Mouse (Mus musculus) embryonic facial prominence, embryonic 12.5 days (tissue): ENCODE data around the gene Ifna5. TPM values are rescaled to one million over a fixed set of nuclear protein-coding genes. Genes with fewer than 3 reads are reported as not detected.
"Not testable (repeated sequence)": the region's sequence is repeated elsewhere in the genome, so short reads cannot be mapped to it uniquely, and the experiment has no call there.

ENCODE experiments used
- ATAC-seq: fragments of 200-750 bp; cut with Nextera tagmentation; 2 replicates; pipeline ENCODE4 v1.8.0; 2017; ENCODE audit not compliant: insufficient number of reproducible peaks, insufficient read depth, low FRiP score, low TSS enrichment
- H3K27ac ChIP-seq: fragments of 300-500 bp; sonication (generic); 2 replicates; pipeline ENCODE4 v1.5.1; 2016; ENCODE audit warnings: mild to moderate bottlenecking
- H3K27me3 ChIP-seq: fragments of 300-500 bp; sonication (generic); 2 replicates; pipeline ENCODE4 v1.6.1; 2016; ENCODE audit warnings: mild to moderate bottlenecking, moderate library complexity
- H3K36me3 ChIP-seq: fragments of 300-500 bp; sonication (generic); 2 replicates; pipeline ENCODE4 v1.6.1; 2016; ENCODE audit warnings: mild to moderate bottlenecking
- H3K4me1 ChIP-seq: fragments of 300-500 bp; sonication (generic); 2 replicates; pipeline ENCODE4 v1.6.1; 2016
- H3K4me2 ChIP-seq: fragments of 300-500 bp; sonication (generic); replicated peaks from 2 replicates; pipeline ENCODE4 v1.6.1; 2016; ENCODE audit warnings: mild to moderate bottlenecking, moderate library complexity
- H3K4me3 ChIP-seq: fragments of 300-500 bp; sonication (generic); 2 replicates; pipeline ENCODE4 v1.5.1; 2016; ENCODE audit warnings: mild to moderate bottlenecking
- H3K9ac ChIP-seq: fragments of 300-500 bp; sonication (generic); 2 replicates; pipeline ENCODE4 v1.6.1; 2016; ENCODE audit warnings: mild to moderate bottlenecking, moderate library complexity
- H3K9me3 ChIP-seq: fragments of 300-500 bp; sonication (generic); 2 replicates; pipeline ENCODE4 v1.6.1; 2016; ENCODE audit warnings: mild to moderate bottlenecking, moderate library complexity
- WGBS: fragments of 180-500 bp; shearing (Covaris S2); methylation state at CpG from one replicate; pipeline ENCODE4 v1.1.7; 2016; 5-methylcytosine and 5-hydroxymethylcytosine counted together
- polyA plus RNA-seq: library from polyadenylated mRNA; unstranded; fragments of >200 nt; fragmentation: Nextera tagmentation; extraction: Ambion mirVana; gene quantifications from 2 replicates; pipeline ENCODE4 v1.2.1, GENCODE M21; 2016

Gene Ifna5
- polyA plus RNA-seq: not detected in 2 replicates

- not testable (repeated sequence) for H3K4me3 ChIP-seq, H3K4me2 ChIP-seq, H3K4me1 ChIP-seq, ATAC-seq, H3K9me3 ChIP-seq, H3K36me3 ChIP-seq, H3K9ac ChIP-seq, H3K27ac ChIP-seq, H3K27me3 ChIP-seq
- WGBS: 78% methylated on average over 1 of the region's 1 CpGs
Measured at GRCm38 (mm10) chr4:88835225-88835624, at the start of gene Ifna5. Gene Ifna5, plus strand, starts transcription at chr4:88835525.

- H3K4me1 ChIP-seq, ATAC-seq, H3K4me3 ChIP-seq, H3K36me3 ChIP-seq, H3K27me3 ChIP-seq, H3K27ac ChIP-seq, H3K4me2 ChIP-seq, H3K9me3 ChIP-seq, H3K9ac ChIP-seq: not testable (repeated sequence)
- 0% methylated on average over 1 of the region's 28 CpGs for WGBS
Measured at GRCm38 (mm10) chr4:88788402-88788801, 46.9 kb upstream of the Ifna5 start, which contains the start of gene Gm13277. Gene Gm13277, plus strand, starts transcription at chr4:88788632.

DNA sequence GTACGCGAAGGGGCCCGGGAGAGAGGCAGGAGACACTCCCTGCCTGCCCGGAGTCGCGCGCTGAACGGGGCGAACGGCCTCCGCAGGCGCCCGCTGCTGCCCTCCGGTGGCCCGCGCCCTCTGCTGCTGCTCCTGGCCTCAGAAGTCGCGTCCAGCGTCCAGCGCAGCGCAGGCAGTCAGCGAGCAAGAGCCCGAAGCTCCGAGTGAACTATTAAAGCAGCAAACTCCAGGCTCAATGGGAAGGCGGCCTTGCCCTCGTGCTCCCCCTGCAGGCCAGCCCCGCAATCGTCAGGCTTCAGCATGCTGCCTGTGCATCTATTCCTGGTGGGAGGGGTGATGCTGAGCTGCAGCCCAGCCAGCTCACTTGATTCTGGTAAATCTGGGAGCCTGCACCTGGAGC, 44.1 kb upstream of the Ifna5 start, which contains the start of gene Gm13278:
Gm13278 (plus strand) TSS at position 301 of the 400 bp plus-strand sequence.
- H3K27ac ChIP-seq, H3K9me3 ChIP-seq, H3K9ac ChIP-seq, H3K4me3 ChIP-seq, H3K36me3 ChIP-seq, H3K4me1 ChIP-seq, H3K27me3 ChIP-seq, ATAC-seq, H3K4me2 ChIP-seq: not testable (repeated sequence)
- no CpG with 5 or more reads among the region's 28 CpGs for WGBS

- H3K4me3 ChIP-seq, ATAC-seq, H3K4me2 ChIP-seq, H3K4me1 ChIP-seq, H3K9ac ChIP-seq, H3K36me3 ChIP-seq, H3K27ac ChIP-seq, H3K9me3 ChIP-seq, H3K27me3 ChIP-seq: not testable (repeated sequence)
- 1% methylated on average over 14 of the region's 52 CpGs for WGBS
Measured at GRCm38 (mm10) chr4:88793936-88794675, 41.2 kb upstream of the Ifna5 start, which contains the start of gene Gm13275. Gene Gm13275, plus strand, starts transcription at chr4:88794487.

DNA sequence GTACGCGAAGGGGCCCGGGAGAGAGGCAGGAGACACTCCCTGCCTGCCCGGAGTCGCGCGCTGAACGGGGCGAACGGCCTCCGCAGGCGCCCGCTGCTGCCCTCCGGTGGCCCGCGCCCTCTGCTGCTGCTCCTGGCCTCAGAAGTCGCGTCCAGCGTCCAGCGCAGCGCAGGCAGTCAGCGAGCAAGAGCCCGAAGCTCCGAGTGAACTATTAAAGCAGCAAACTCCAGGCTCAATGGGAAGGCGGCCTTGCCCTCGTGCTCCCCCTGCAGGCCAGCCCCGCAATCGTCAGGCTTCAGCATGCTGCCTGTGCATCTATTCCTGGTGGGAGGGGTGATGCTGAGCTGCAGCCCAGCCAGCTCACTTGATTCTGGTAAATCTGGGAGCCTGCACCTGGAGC, 38.2 kb upstream of the Ifna5 start, which contains the start of gene Gm13279:
Gm13279 (plus strand) TSS at position 301 of the 400 bp plus-strand sequence.
- H3K27ac ChIP-seq, ATAC-seq, H3K9ac ChIP-seq, H3K9me3 ChIP-seq, H3K4me2 ChIP-seq, H3K36me3 ChIP-seq, H3K27me3 ChIP-seq, H3K4me1 ChIP-seq, H3K4me3 ChIP-seq: not testable (repeated sequence)
- no CpG with 5 or more reads among the region's 28 CpGs for WGBS

GRCm38 (mm10) chr4:88799365-88799764, 36.0 kb upstream of the Ifna5 start, which contains the start of gene Gm13285:
Gene Gm13285, plus strand, starts transcription at chr4:88799665.
- WGBS: 10% methylated on average over 6 of the region's 7 CpGs
- not testable (repeated sequence) for H3K36me3 ChIP-seq, H3K4me1 ChIP-seq, H3K9ac ChIP-seq, H3K4me2 ChIP-seq, H3K27me3 ChIP-seq, ATAC-seq, H3K9me3 ChIP-seq, H3K4me3 ChIP-seq, H3K27ac ChIP-seq

DNA sequence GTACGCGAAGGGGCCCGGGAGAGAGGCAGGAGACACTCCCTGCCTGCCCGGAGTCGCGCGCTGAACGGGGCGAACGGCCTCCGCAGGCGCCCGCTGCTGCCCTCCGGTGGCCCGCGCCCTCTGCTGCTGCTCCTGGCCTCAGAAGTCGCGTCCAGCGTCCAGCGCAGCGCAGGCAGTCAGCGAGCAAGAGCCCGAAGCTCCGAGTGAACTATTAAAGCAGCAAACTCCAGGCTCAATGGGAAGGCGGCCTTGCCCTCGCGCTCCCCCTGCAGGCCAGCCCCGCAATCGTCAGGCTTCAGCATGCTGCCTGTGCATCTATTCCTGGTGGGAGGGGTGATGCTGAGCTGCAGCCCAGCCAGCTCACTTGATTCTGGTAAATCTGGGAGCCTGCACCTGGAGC, 32.4 kb upstream of the Ifna5 start, which contains the start of gene Gm13287:
Gm13287 (plus strand) TSS at position 301 of the 400 bp plus-strand sequence.
- H3K9me3 ChIP-seq, H3K9ac ChIP-seq, H3K36me3 ChIP-seq, H3K27ac ChIP-seq, H3K4me1 ChIP-seq, H3K27me3 ChIP-seq, H3K4me3 ChIP-seq, H3K4me2 ChIP-seq, ATAC-seq: not testable (repeated sequence)
- no CpG with 5 or more reads among the region's 29 CpGs for WGBS

GRCm38 (mm10) chr4:88805231-88805630, 30.1 kb upstream of the Ifna5 start, which contains the start of gene Gm13288:
Gene Gm13288, plus strand, starts transcription at chr4:88805531.
- WGBS: no CpG with 5 or more reads among the region's 8 CpGs
- H3K4me3 ChIP-seq: 0 out of 2 replicates have a peak within 1 kb of the TSS, but pooled peaks have one; percentile 22
- H3K9me3 ChIP-seq: not testable (repeated sequence)

GRCm38 (mm10) chr4:88805761-88806160, 29.6 kb upstream of the Ifna5 start:
- 0% methylated on average over 14 of the region's 34 CpGs for WGBS
- not testable (repeated sequence) for H3K27me3 ChIP-seq, ATAC-seq, H3K27ac ChIP-seq, H3K9me3 ChIP-seq, H3K36me3 ChIP-seq, H3K4me1 ChIP-seq, H3K9ac ChIP-seq
- Histone ChIP-seq H3K4me3 (0 out of 2 replicates have a peak overlapping the region, but pooled peaks have one; percentile 22), H3K4me2 (peak overlapping the region; percentile 32; the same call in 1 of the 2 replicates)

More at GRCm38 (mm10) chr4:88805231-88805630, 30.1 kb upstream of the Ifna5 start, which contains the start of gene Gm13288:
- not testable (repeated sequence) for ATAC-seq, H3K27ac ChIP-seq, H3K9ac ChIP-seq, H3K4me1 ChIP-seq, H3K36me3 ChIP-seq, H3K27me3 ChIP-seq
- H3K4me2 ChIP-seq: peak within 1 kb of the TSS; percentile 32; the same call in 1 of the 2 replicates

- Histone ChIP-seq H3K27ac (no peak within 1 kb of the TSS), H3K4me1 (no peaks in the 10 kb centered on the region), H3K4me3 (no peak within 1 kb of the TSS), H3K4me2 (no peak within 1 kb of the TSS), H3K9ac (no peak within 1 kb of the TSS), H3K27me3 (no peaks in the 10 kb centered on the region), H3K9me3 (no peaks in the 10 kb centered on the region), H3K36me3 (no peaks in the 10 kb centered on the region)
- ATAC-seq: no peak
- 61% methylated on average over 3 of the region's 3 CpGs for WGBS
Measured at GRCm38 (mm10) chr4:88815928-88816327, 19.4 kb upstream of the Ifna5 start, which contains the start of gene Ifna7. Gene Ifna7, plus strand, starts transcription at chr4:88816228.

GRCm38 (mm10) chr4:88819659-88820058, 15.7 kb upstream of the Ifna5 start, which contains the start of gene Ifna11:
Gene Ifna11, plus strand, starts transcription at chr4:88819959.
- H3K4me2 ChIP-seq: no peak within 1 kb of the TSS
- no peaks in the 10 kb centered on the region for H3K27me3 ChIP-seq
- no peaks in the 10 kb centered on the region for H3K9me3 ChIP-seq
- no peak within 1 kb of the TSS for H3K9ac ChIP-seq
- ATAC-seq: no peak
- WGBS: 96% methylated on average over 1 of the region's 1 CpGs
- H3K4me3 ChIP-seq: no peak within 1 kb of the TSS
- H3K36me3 ChIP-seq: no peaks in the 10 kb centered on the region
- no peak within 1 kb of the TSS for H3K27ac ChIP-seq
- H3K4me1 ChIP-seq: no peaks in the 10 kb centered on the region

GRCm38 (mm10) chr4:88822995-88823394, 12.3 kb upstream of the Ifna5 start:
- 26% methylated on average over 4 of the region's 4 CpGs for WGBS
- no peak overlapping the region for H3K9ac ChIP-seq
- no peaks in the 10 kb centered on the region for H3K9me3 ChIP-seq
- H3K27me3 ChIP-seq: no peaks in the 10 kb centered on the region
- H3K4me3 ChIP-seq: no peak overlapping the region
- H3K4me2 ChIP-seq: no peak overlapping the region
- H3K36me3 ChIP-seq: no peaks in the 10 kb centered on the region
- no peak overlapping the region for H3K27ac ChIP-seq
- ATAC-seq: no peak
- no peaks in the 10 kb centered on the region for H3K4me1 ChIP-seq
